Mouse (Mus musculus) ovary, postnatal 14 days (tissue): ENCODE measurements around the gene Kdelr3.

Experiments
- DNase-seq: peaks from one replicate; pipeline ENCODE4 v3.0.0; 2022; ENCODE audit warnings: low spot score

Kdelr3 gene

GRCm38 (mm10) chr15:79575543-79576222 lies 59.5 kb downstream of the Kdelr3 start:
- no peak for DNase-seq

GRCm38 (mm10) chr15:79576947-79577346 lies 60.7 kb downstream of the Kdelr3 start:
- no peak for DNase-seq
